Mouse (Mus musculus): ENCODE measurements at regions not wholly inside any gene's neighbourhood (a gene's known extent, or its start where the extent isn't known, plus 50 kb on each side); places are given as distances from the start of the nearest gene placed in this dataset.

GRCm38 (mm10) chr2:170205591-170206441 is 57.9 kb upstream of the Zfp217 start:
- TF ChIP-seq ZC3H11A (IDR thresholded peaks at IDR 0.05; ENCODE audit: low read depth, low read length) (no peak), CTCF (IDR thresholded peaks at IDR 0.05 in 2 of 3, conservative IDR thresholded peaks at IDR 0.05 in 1 of 3; ENCODE audit: control insufficient read depth in 1 of 3, insufficient read depth in 1 of 3, low read depth in 2 of 3, low read length in 3 of 3, poor library complexity in 1 of 3, severe bottlenecking in 1 of 3) (no peak), SMC3 (IDR thresholded peaks at IDR 0.05; ENCODE audit: low read depth, low read length) (no peak), BHLHE40 (IDR thresholded peaks at IDR 0.05; ENCODE audit: borderline replicate concordance, low read depth, low read length) (no peak), EP300 (IDR thresholded peaks at IDR 0.05; ENCODE audit: low read depth in 1 of 2, low read length in 2 of 2) (peak; percentile 24 to 33; a peak in 3 of 4 replicates)

Measured in MEL (cell line).